Mouse (Mus musculus) stomach, embryonic 15.5 days (tissue): Measurements from ENCODE around the gene Sergef. TPM values are rescaled to one million over a fixed set of nuclear protein-coding genes. Genes with fewer than 3 reads are reported as not detected.
A peak's percentile ranks its signal among the peaks of the same experiment; 100 is the strongest.
"Not testable (repeated sequence)": the region's sequence is repeated elsewhere in the genome, so short reads cannot be mapped to it uniquely, and the experiment has no call there.

Experiments used
- ATAC-seq: fragments of 200-750 bp; cut with Nextera tagmentation; 2 replicates; pipeline ENCODE4 v1.8.0; 2017; ENCODE audit warnings: low read depth, moderate number of reproducible peaks, moderate TSS enrichment; ENCODE audit not compliant: insufficient read depth, low FRiP score
- H3K27ac ChIP-seq: fragments of 300-500 bp; sonication (generic); 2 replicates; pipeline ENCODE4 v1.5.1; 2015; ENCODE audit warnings: mild to moderate bottlenecking, inconsistent platforms
- H3K27me3 ChIP-seq: fragments of 300-500 bp; sonication (generic); replicated peaks from 2 replicates; pipeline ENCODE4 v1.6.1; 2015; ENCODE audit warnings: inconsistent platforms
- H3K36me3 ChIP-seq: fragments of 300-500 bp; sonication (generic); 2 replicates; pipeline ENCODE4 v1.6.1; 2015; ENCODE audit warnings: inconsistent platforms
- H3K4me1 ChIP-seq: fragments of 300-500 bp; sonication (generic); 2 replicates; pipeline ENCODE4 v1.6.1; 2015; ENCODE audit warnings: inconsistent platforms
- H3K4me2 ChIP-seq: fragments of 300-500 bp; sonication (generic); 2 replicates; pipeline ENCODE4 v1.6.1; 2015; ENCODE audit warnings: mild to moderate bottlenecking, inconsistent platforms
- H3K4me3 ChIP-seq: fragments of 300-500 bp; sonication (generic); replicated peaks from 2 replicates; pipeline ENCODE4 v1.5.1; 2015; ENCODE audit warnings: inconsistent platforms
- H3K9ac ChIP-seq: fragments of 300-500 bp; sonication (generic); 2 replicates; pipeline ENCODE4 v1.6.1; 2015; ENCODE audit warnings: inconsistent platforms
- H3K9me3 ChIP-seq: fragments of 300-500 bp; sonication (generic); 2 replicates; pipeline ENCODE4 v1.6.1; 2016; ENCODE audit warnings: inconsistent platforms
- WGBS: fragments of 180-500 bp; shearing (Covaris S2); methylation state at CpG from one replicate; pipeline ENCODE4 v1.1.7; 2015; 5-methylcytosine and 5-hydroxymethylcytosine counted together
- polyA plus RNA-seq: library from polyadenylated mRNA; unstranded; fragments of >200 nt; fragmentation: Nextera tagmentation; extraction: Ambion mirVana; gene quantifications from 2 replicates; pipeline ENCODE4 v1.2.1, GENCODE M21; 2015

The Sergef gene
- polyA plus RNA-seq, 1 experiment from 2014 or later = 17.2 TPM

GRCm38 (mm10) chr7:46652279-46652678 lies 12.7 kb upstream of the Sergef start:
- Histone ChIP-seq H3K36me3 (no peaks in the 10 kb centered on the region), H3K9me3 (no peaks in the 10 kb centered on the region), H3K4me3 (no peak overlapping the region), H3K27ac (no peak overlapping the region), H3K27me3 (no peaks in the 10 kb centered on the region), H3K4me1 (no peaks in the 10 kb centered on the region), H3K4me2 (no peak overlapping the region), H3K9ac (no peak overlapping the region)
- WGBS = 55% methylated on average over 2 of the region's 2 CpGs
- no peak for ATAC-seq

- not testable (repeated sequence) for H3K4me2 ChIP-seq, H3K36me3 ChIP-seq, H3K9me3 ChIP-seq, H3K4me3 ChIP-seq, H3K27ac ChIP-seq, H3K27me3 ChIP-seq, H3K9ac ChIP-seq, ATAC-seq, H3K4me1 ChIP-seq
- 47% methylated on average over 5 of the region's 5 CpGs for WGBS
Observed at GRCm38 (mm10) chr7:46650231-46650630, 10.6 kb upstream of the Sergef start.

- Histone ChIP-seq H3K27me3 (no peaks in the 10 kb centered on the region), H3K27ac (no peak overlapping the region), H3K36me3 (no peaks in the 10 kb centered on the region), H3K4me2 (no peak overlapping the region), H3K4me3 (no peak overlapping the region), H3K9ac (no peak overlapping the region), H3K9me3 (no peaks in the 10 kb centered on the region), H3K4me1 (no peaks in the 10 kb centered on the region)
- 64% methylated on average over 4 of the region's 4 CpGs for WGBS
- no peak for ATAC-seq
Observed at GRCm38 (mm10) chr7:46648431-46649140, 9.0 kb upstream of the Sergef start.

- H3K4me3 ChIP-seq = no peak overlapping the region
- H3K27ac ChIP-seq = no peak overlapping the region
- ATAC-seq = no peak
- H3K27me3 ChIP-seq = 0 out of 2 replicates have a peak, but pooled peaks cover 5% of the 10 kb centered on the region
- H3K9me3 ChIP-seq = no peaks in the 10 kb centered on the region
- no peak overlapping the region for H3K4me2 ChIP-seq
- 75% methylated on average over 1 of the region's 1 CpGs for WGBS
- no peak overlapping the region for H3K9ac ChIP-seq
- H3K4me1 ChIP-seq = peaks cover 9% of the 10 kb centered on the region; the same call in 1 of the 2 replicates
- no peaks in the 10 kb centered on the region for H3K36me3 ChIP-seq
Observed at GRCm38 (mm10) chr7:46643172-46643571, 3.6 kb upstream of the Sergef start.

- ATAC-seq = no peak
- H3K36me3 ChIP-seq = no peaks in the 10 kb centered on the region
- 17% methylated on average over 17 of the region's 17 CpGs for WGBS
Observed at GRCm38 (mm10) chr7:46640062-46640461, 455 bp upstream of the Sergef start.

GRCm38 (mm10) chr7:46638889-46639691 lies 517 bp downstream of the Sergef start:
- peak; percentile 4; the same call in 1 of the 2 replicates for ATAC-seq
- WGBS = 8% methylated on average over 32 of the region's 32 CpGs

More at GRCm38 (mm10) chr7:46640062-46640461, 455 bp upstream of the Sergef start:
- Histone ChIP-seq H3K4me2 (peak overlapping the region; percentile 84), H3K9ac (no peak overlapping the region), H3K4me3 (peak overlapping the region; percentile 78), H3K4me1 (peaks cover 11% of the 10 kb centered on the region; the same call in 1 of the 2 replicates), H3K27me3 (0 out of 2 replicates have a peak, but pooled peaks cover 5% of the 10 kb centered on the region), H3K9me3 (no peaks in the 10 kb centered on the region), H3K27ac (no peak overlapping the region)

GRCm38 (mm10) chr7:46628375-46628975 lies 11.1 kb downstream of the Sergef start:
- 67% methylated on average over 8 of the region's 8 CpGs for WGBS
- Histone ChIP-seq H3K4me3 (no peak overlapping the region), H3K4me2 (no peak overlapping the region), H3K27me3 (no peaks in the 10 kb centered on the region), H3K36me3 (peaks cover 7% of the 10 kb centered on the region; the same call in 1 of the 2 replicates), H3K27ac (no peak overlapping the region), H3K9me3 (no peaks in the 10 kb centered on the region), H3K4me1 (no peaks in the 10 kb centered on the region), H3K9ac (no peak overlapping the region)
- no peak for ATAC-seq

More at GRCm38 (mm10) chr7:46638889-46639691, 517 bp downstream of the Sergef start:
- Histone ChIP-seq H3K27ac (peak overlapping the region; percentile 37; the same call in 1 of the 2 replicates), H3K27me3 (0 out of 2 replicates have a peak, but pooled peaks cover 5% of the 10 kb centered on the region), H3K4me3 (peak overlapping the region; percentile 78), H3K4me1 (peaks cover 11% of the 10 kb centered on the region; the same call in 1 of the 2 replicates), H3K4me2 (peak overlapping the region; percentile 84), H3K9me3 (no peaks in the 10 kb centered on the region), H3K36me3 (no peaks in the 10 kb centered on the region), H3K9ac (peak overlapping the region; percentile 76)

- no peak for ATAC-seq
- Histone ChIP-seq H3K9me3 (no peaks in the 10 kb centered on the region), H3K4me1 (no peaks in the 10 kb centered on the region), H3K36me3 (0 out of 2 replicates have a peak, but pooled peaks cover 5% of the 10 kb centered on the region), H3K9ac (no peak overlapping the region), H3K27ac (no peak overlapping the region), H3K27me3 (no peaks in the 10 kb centered on the region), H3K4me2 (no peak overlapping the region), H3K4me3 (no peak overlapping the region)
- 66% methylated on average over 2 of the region's 3 CpGs for WGBS
Observed at GRCm38 (mm10) chr7:46623979-46624378, 15.6 kb downstream of the Sergef start.

GRCm38 (mm10) chr7:46618416-46619110 lies 21.0 kb downstream of the Sergef start:
- Histone ChIP-seq H3K36me3 (0 out of 2 replicates have a peak, but pooled peaks cover 5% of the 10 kb centered on the region), H3K9ac (no peak overlapping the region), H3K4me1 (no peaks in the 10 kb centered on the region), H3K4me3 (no peak overlapping the region), H3K27me3 (no peaks in the 10 kb centered on the region), H3K9me3 (no peaks in the 10 kb centered on the region), H3K4me2 (no peak overlapping the region), H3K27ac (no peak overlapping the region)
- 91% methylated on average over 23 of the region's 23 CpGs for WGBS
- no peak for ATAC-seq

- H3K27me3 ChIP-seq = no peaks in the 10 kb centered on the region
Observed at GRCm38 (mm10) chr7:46616429-46617005, 23.1 kb downstream of the Sergef start.

More at GRCm38 (mm10) chr7:46616429-46617005, 23.1 kb downstream of the Sergef start:
- WGBS = 87% methylated on average over 7 of the region's 7 CpGs
- Histone ChIP-seq H3K36me3 (0 out of 2 replicates have a peak, but pooled peaks cover 5% of the 10 kb centered on the region), H3K9ac (no peak overlapping the region), H3K27ac (no peak overlapping the region), H3K9me3 (no peaks in the 10 kb centered on the region), H3K4me3 (no peak overlapping the region), H3K4me1 (no peaks in the 10 kb centered on the region), H3K4me2 (no peak overlapping the region)
- ATAC-seq = no peak
